Mouse (Mus musculus) kidney, adult 2 months (tissue): ENCODE measurements around the gene Aagab.

Experiments used
- CTCF ChIP-seq: fragments of 200-500 bp; conservative IDR thresholded peaks from 2 replicates; pipeline ENCODE4 v1.5.1; 2011; ENCODE audit warnings: low read depth, mild to moderate bottlenecking, control low read depth, low read length, moderate library complexity, mixed read lengths; ENCODE audit not compliant: insufficient read depth, insufficient read length
- POLR2A ChIP-seq: fragments of 200-500 bp; IDR thresholded peaks from one replicate; pipeline ENCODE4 v1.6.1; 2011; ENCODE audit warnings: low read depth, low read length, control low read depth

DNA sequence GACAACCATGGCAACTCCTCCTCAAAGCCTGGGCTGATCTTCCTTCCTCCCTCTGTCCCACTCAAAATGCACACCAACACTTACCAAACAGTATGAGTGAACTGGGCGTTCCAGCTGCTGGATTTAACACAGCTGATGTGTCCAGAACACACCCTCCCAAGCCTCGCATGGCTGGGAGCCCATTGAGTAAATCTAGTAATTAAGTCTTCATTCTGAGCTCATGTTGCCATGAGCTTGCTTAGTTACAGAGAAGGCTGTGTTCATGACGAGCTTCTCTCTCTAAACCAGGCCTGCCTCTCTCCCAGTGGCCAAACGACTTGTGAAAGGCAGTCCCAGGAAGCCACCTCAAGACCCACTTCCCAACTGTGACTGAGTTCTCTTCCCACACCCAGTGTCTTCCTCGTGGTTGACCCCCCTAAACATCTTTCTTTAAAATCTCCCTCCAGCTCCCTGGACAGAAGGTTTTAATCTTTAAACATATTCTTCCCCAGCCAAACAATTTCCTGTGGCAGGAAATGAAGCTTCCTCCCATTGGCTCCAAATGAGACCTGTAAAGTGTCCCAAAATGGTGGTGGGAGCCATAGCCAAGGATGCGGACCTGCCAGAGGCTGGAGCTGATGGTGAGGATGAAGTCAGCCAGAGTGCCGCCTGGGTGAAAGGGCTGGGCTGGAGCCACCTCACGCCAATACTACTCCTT lies 70.5 kb downstream of the Aagab start:
- no peak for TF ChIP-seq POLR2A
- no peak for TF ChIP-seq CTCF
